In the genomic region with DNA sequence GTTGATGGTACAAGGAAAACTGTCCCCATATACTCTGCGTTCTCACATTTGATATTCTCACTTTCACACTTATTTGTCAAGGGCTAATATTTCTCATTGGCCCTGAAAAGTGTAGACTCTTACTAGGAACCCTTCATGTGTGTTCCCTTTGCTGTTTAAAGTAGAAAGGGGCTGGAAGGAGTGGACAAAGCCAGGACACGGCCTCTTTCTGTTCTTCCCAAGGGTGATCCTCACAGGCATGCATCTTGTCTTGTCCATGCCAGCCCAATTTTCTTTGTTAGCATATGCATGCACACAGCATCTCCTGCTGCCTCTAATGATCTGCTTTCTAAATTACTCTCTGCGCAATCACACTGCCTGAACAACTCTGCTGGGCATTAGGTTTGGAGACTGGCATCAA, we compare ENCODE assay signal across 27 mouse cellular contexts.
"Had no signal": no experiment of that assay in that cellular context is flagged by ENCODE, and none has a peak within 500 bp of the region (broad histone marks: within the 10 kb centered on the region; RNA-seq: fewer than 3 reads in every experiment).

No protein-coding gene starts in this region.

- H3K9me3 ChIP-seq: embryonic facial prominence, embryonic 10.5 days; embryonic facial prominence, embryonic 12.5 days; embryonic facial prominence, embryonic 13.5 days; embryonic facial prominence, embryonic 15.5 days; forebrain, embryonic 10.5 days; forebrain, embryonic 12.5 days; forebrain, embryonic 13.5 days; forebrain, embryonic 15.5 days had no signal

- H3K27ac ChIP-seq: embryonic facial prominence, embryonic 10.5 days; embryonic facial prominence, embryonic 12.5 days; embryonic facial prominence, embryonic 13.5 days; embryonic facial prominence, embryonic 15.5 days; forebrain, embryonic 10.5 days; forebrain, embryonic 12.5 days; forebrain, embryonic 13.5 days; forebrain, embryonic 15.5 days; gastrocnemius, adult 2 months had no signal

- H3K9ac ChIP-seq: embryonic facial prominence, embryonic 12.5 days; embryonic facial prominence, embryonic 13.5 days; embryonic facial prominence, embryonic 15.5 days; forebrain, embryonic 12.5 days; forebrain, embryonic 13.5 days; forebrain, embryonic 15.5 days; forebrain, postnatal 0 days had no signal

- H3K4me3 ChIP-seq: embryonic facial prominence, embryonic 10.5 days; embryonic facial prominence, embryonic 12.5 days; embryonic facial prominence, embryonic 13.5 days; embryonic facial prominence, embryonic 15.5 days; erythroblast, embryonic 14.5 days; forebrain, embryonic 10.5 days; forebrain, embryonic 12.5 days; forebrain, embryonic 13.5 days; forebrain, embryonic 15.5 days; gastrocnemius, adult 2 months had no signal

- ATAC-seq: forebrain, embryonic 13.5 days; forebrain, embryonic 14.5 days; forebrain, embryonic 15.5 days; forebrain, embryonic 16.5 days; forebrain, postnatal 0 days had no signal

- H3K36me3 ChIP-seq: embryonic facial prominence, embryonic 10.5 days; embryonic facial prominence, embryonic 12.5 days; embryonic facial prominence, embryonic 13.5 days; embryonic facial prominence, embryonic 15.5 days; forebrain, embryonic 10.5 days; forebrain, embryonic 12.5 days; forebrain, embryonic 15.5 days had no signal

- H3K27me3 ChIP-seq: embryonic facial prominence, embryonic 12.5 days; embryonic facial prominence, embryonic 13.5 days; embryonic facial prominence, embryonic 15.5 days; forebrain, embryonic 12.5 days; forebrain, embryonic 13.5 days; forebrain, embryonic 15.5 days had no signal

- H3K4me1 ChIP-seq: embryonic facial prominence, embryonic 15.5 days; forebrain, embryonic 10.5 days; forebrain, embryonic 12.5 days; forebrain, embryonic 13.5 days; forebrain, embryonic 15.5 days had no signal

- DNase-seq: cerebellum, adult 2 months; cerebellum, adult 8-10 months; cerebellum, adult 9-10 months; cerebellum, adult 9-11 months; cerebellum, postnatal 10 days; cerebellum, postnatal 14 days; cerebellum, postnatal 25 days; cerebellum, postnatal 36 days; embryo, embryonic 11 days; forebrain, postnatal 0 days; gastrocnemius, adult 2 months; gastrocnemius, postnatal 10 days; gastrocnemius, postnatal 14 days; gastrocnemius, postnatal 25 days; gastrocnemius, postnatal 36 days; heart, adult 18-20 months had no signal

- H3K4me2 ChIP-seq: embryonic facial prominence, embryonic 12.5 days; embryonic facial prominence, embryonic 13.5 days; embryonic facial prominence, embryonic 15.5 days; forebrain, embryonic 12.5 days; forebrain, embryonic 13.5 days; forebrain, embryonic 15.5 days had no signal
